Mouse (Mus musculus) neural tube, embryonic 13.5 days (tissue): ENCODE data around the gene Akp3. TPM values are rescaled to one million over a fixed set of nuclear protein-coding genes. Genes with fewer than 3 reads are reported as not detected.
A peak's percentile ranks its signal among the peaks of the same experiment; 100 is the strongest.

Experiments used
- ATAC-seq: fragments of 200-750 bp; cut with Nextera tagmentation; 2 replicates; pipeline ENCODE4 v1.8.0; 2017; ENCODE audit warnings: low read depth, mild to moderate bottlenecking, moderate TSS enrichment, moderate library complexity
- H3K27ac ChIP-seq: fragments of 300-500 bp; sonication (generic); replicated peaks from 2 replicates; pipeline ENCODE4 v1.5.1; 2015; ENCODE audit warnings: moderate library complexity, mild to moderate bottlenecking, inconsistent platforms
- H3K27me3 ChIP-seq: fragments of 300-500 bp; sonication (generic); 2 replicates; pipeline ENCODE4 v1.6.1; 2015; ENCODE audit warnings: mild to moderate bottlenecking, inconsistent platforms
- H3K36me3 ChIP-seq: fragments of 300-500 bp; sonication (generic); 2 replicates; pipeline ENCODE4 v1.6.1; 2015; ENCODE audit warnings: mild to moderate bottlenecking, inconsistent platforms
- H3K4me1 ChIP-seq: fragments of 300-500 bp; sonication (generic); replicated peaks from 2 replicates; pipeline ENCODE4 v1.6.1; 2015; ENCODE audit warnings: inconsistent platforms
- H3K4me2 ChIP-seq: fragments of 300-500 bp; sonication (generic); 2 replicates; pipeline ENCODE4 v1.6.1; 2015; ENCODE audit warnings: inconsistent platforms, mild to moderate bottlenecking, moderate library complexity
- H3K4me3 ChIP-seq: fragments of 300-500 bp; sonication (generic); 2 replicates; pipeline ENCODE4 v1.5.1; 2015; ENCODE audit warnings: mild to moderate bottlenecking, inconsistent platforms
- H3K9ac ChIP-seq: fragments of 300-500 bp; sonication (generic); 2 replicates; pipeline ENCODE4 v1.6.1; 2015; ENCODE audit warnings: moderate library complexity, mild to moderate bottlenecking, inconsistent platforms
- H3K9me3 ChIP-seq: fragments of 300-500 bp; sonication (generic); 2 replicates; pipeline ENCODE4 v1.6.1; 2016; ENCODE audit warnings: inconsistent platforms
- WGBS: fragments of 180-500 bp; shearing (Covaris S2); methylation state at CpG from one replicate; pipeline ENCODE4 v1.1.7; 2015; 5-methylcytosine and 5-hydroxymethylcytosine counted together
- polyA plus RNA-seq: library from polyadenylated mRNA; unstranded; fragments of >200 nt; fragmentation: Nextera tagmentation; extraction: Ambion mirVana; gene quantifications from 2 replicates; pipeline ENCODE4 v1.2.1, GENCODE M21; 2015

Akp3 gene
- polyA plus RNA-seq: not detected in 2 replicates

- no peak within 1 kb of the TSS for H3K27ac ChIP-seq
- no peak within 1 kb of the TSS for H3K4me2 ChIP-seq
- H3K4me3 ChIP-seq: no peak within 1 kb of the TSS
- no peak for ATAC-seq
- peaks cover 7% of the 10 kb centered on the region for H3K4me1 ChIP-seq
- no peaks in the 10 kb centered on the region for H3K36me3 ChIP-seq
- no peaks in the 10 kb centered on the region for H3K9me3 ChIP-seq
- H3K27me3 ChIP-seq: peaks cover 39% of the 10 kb centered on the region
- 70% methylated on average over 6 of the region's 6 CpGs for WGBS
- H3K9ac ChIP-seq: no peak within 1 kb of the TSS
Observed at GRCm38 (mm10) chr1:87124673-87125072, at the start of gene Akp3. TSS of gene Akp3 (plus strand) at chr1:87124973.

DNA sequence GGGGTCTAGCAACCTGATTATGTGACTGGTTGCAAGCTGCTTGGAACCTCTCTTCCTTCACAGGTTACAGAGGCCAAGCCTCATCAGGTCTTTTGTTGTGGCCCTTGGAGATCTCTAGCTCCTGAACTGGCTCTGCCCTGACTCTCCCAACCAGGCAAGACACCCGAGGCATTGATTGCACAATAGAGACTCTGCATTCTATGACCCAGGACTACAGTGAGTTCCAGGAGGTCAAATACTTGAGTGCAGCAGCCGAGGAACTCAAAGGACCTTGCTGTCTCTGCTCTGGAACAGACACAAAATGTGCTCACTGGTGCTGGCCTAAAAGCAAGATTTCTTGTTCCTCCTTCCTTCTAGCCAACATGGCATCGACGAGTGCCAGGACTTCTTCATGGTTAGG is 38.6 kb upstream of the Akp3 start:
- WGBS: 77% methylated on average over 4 of the region's 4 CpGs
- H3K4me3 ChIP-seq: no peak overlapping the region
- H3K27me3 ChIP-seq: no peaks in the 10 kb centered on the region
- no peak overlapping the region for H3K9ac ChIP-seq
- H3K27ac ChIP-seq: no peak overlapping the region
- no peaks in the 10 kb centered on the region for H3K4me1 ChIP-seq
- ATAC-seq: no peak
- H3K4me2 ChIP-seq: no peak overlapping the region
- no peaks in the 10 kb centered on the region for H3K36me3 ChIP-seq
- H3K9me3 ChIP-seq: no peaks in the 10 kb centered on the region

GRCm38 (mm10) chr1:87086964-87087363 is 37.8 kb upstream of the Akp3 start:
- 75% methylated on average over 17 of the region's 17 CpGs for WGBS
- Histone ChIP-seq H3K9ac (no peak overlapping the region), H3K4me3 (no peak overlapping the region), H3K36me3 (no peaks in the 10 kb centered on the region), H3K9me3 (no peaks in the 10 kb centered on the region), H3K27me3 (no peaks in the 10 kb centered on the region), H3K27ac (no peak overlapping the region), H3K4me2 (no peak overlapping the region), H3K4me1 (no peaks in the 10 kb centered on the region)
- no peak for ATAC-seq

DNA sequence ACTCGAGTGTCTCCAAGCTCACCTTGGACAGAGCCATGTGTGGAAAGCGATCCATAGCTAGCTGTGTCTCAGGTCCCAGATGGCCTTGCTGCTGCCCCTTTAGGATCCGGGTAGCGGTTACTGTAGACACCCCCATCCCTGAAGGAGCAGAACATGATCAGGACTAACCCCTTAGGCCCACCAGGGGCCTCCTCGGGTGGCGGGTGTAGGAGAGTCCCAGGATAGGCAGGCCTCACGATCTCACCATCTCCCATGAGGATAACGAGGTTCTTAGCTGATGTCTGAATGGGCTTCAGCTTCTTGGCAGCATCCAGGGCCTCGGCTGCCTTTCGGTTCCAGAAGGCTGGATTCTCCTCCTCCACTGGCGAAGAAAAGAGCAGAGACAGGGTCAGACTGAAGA is 35.5 kb upstream of the Akp3 start:
- Histone ChIP-seq H3K9me3 (no peaks in the 10 kb centered on the region), H3K4me2 (no peak overlapping the region), H3K36me3 (no peaks in the 10 kb centered on the region), H3K27me3 (no peaks in the 10 kb centered on the region), H3K4me1 (no peaks in the 10 kb centered on the region), H3K4me3 (no peak overlapping the region), H3K27ac (no peak overlapping the region), H3K9ac (no peak overlapping the region)
- WGBS: 93% methylated on average over 11 of the region's 11 CpGs
- no peak for ATAC-seq

DNA sequence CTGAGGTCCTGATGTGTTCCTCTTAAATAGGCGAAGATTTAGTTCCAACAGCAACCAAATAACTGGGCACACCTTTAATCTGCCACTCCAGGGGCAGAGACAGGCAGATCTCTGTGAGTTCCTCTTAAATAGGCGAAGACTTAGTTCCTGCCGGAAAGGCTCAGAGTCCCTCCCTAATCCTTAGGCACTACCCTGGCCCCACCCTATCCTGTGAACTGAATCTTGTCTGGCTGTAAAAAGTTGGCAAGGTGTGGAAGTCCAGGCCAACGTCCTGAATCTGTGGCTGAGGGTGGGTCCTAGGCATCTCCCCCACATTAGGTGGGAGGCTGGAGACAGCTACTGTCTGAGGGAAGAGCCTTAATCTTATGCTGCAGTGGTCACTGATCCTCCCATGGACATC is 34.9 kb upstream of the Akp3 start, which contains the start of gene Alppl2:
Alppl2 (minus strand) TSS at position 101 of the 400 bp plus-strand sequence.
- H3K27ac ChIP-seq: no peak within 1 kb of the TSS
- ATAC-seq: no peak
- H3K4me1 ChIP-seq: no peaks in the 10 kb centered on the region
- no peaks in the 10 kb centered on the region for H3K9me3 ChIP-seq
- WGBS: 88% methylated on average over 4 of the region's 4 CpGs
- H3K4me2 ChIP-seq: no peak within 1 kb of the TSS
- H3K36me3 ChIP-seq: no peaks in the 10 kb centered on the region
- H3K27me3 ChIP-seq: no peaks in the 10 kb centered on the region
- no peak within 1 kb of the TSS for H3K9ac ChIP-seq
- H3K4me3 ChIP-seq: no peak within 1 kb of the TSS

DNA sequence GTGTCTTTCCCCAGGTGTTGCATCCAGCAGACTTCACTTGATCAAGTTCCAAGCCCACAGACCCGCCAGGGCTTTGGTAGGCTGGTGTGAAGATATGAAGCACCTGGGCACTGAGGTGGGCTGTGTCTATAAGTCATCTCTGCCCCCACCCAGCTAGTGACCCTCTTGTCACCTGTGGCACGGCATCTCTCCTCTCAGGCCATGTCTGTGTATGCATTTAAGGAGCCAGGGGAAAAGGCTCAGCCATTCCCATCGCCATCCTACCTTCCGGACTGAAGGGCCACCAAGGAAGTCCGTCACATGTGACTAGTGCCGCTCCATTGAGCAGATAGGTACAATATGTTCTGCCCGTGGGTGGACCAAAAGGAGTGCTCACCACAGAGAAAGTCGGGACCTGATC is 29.1 kb upstream of the Akp3 start:
- Histone ChIP-seq H3K27me3 (peaks cover 23% of the 10 kb centered on the region; the same call in 1 of the 2 replicates), H3K36me3 (no peaks in the 10 kb centered on the region), H3K9me3 (no peaks in the 10 kb centered on the region), H3K4me3 (no peak overlapping the region), H3K4me2 (no peak overlapping the region), H3K9ac (no peak overlapping the region), H3K27ac (no peak overlapping the region), H3K4me1 (peaks cover 6% of the 10 kb centered on the region)
- WGBS: 86% methylated on average over 8 of the region's 8 CpGs
- ATAC-seq: no peak

DNA sequence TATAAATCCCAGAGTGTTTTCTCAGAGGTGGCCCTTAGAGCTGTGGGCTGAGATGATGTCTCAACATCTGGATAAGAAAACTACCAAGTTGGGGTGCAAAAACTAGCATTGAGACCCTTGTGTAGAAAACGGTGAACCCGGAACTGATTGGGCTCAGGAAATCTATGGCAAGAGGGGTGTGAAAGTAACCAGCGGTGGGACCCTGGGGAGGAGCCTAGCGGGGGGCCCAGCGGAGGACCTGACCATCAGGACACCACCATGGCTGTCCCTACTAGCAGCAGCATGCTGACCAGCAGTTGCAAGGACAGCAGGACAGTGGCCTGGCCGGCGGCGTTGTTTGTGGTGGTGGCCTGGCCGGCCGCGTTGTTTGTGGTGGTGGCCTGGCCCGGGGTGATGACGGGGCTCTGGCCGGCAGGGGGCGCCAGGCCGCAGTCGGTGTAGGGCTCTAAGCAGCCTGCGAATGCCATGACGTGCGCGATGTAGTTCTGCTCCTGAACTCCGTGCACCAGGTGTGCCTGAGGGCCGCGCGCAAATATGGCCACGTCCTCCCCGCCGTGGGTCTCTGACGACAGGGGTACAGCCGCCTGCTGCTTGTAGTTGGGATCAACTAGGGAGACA is 26.3 kb upstream of the Akp3 start:
- no peak overlapping the region for H3K9ac ChIP-seq
- H3K27me3 ChIP-seq: peaks cover 23% of the 10 kb centered on the region; the same call in 1 of the 2 replicates
- peak overlapping the region; percentile 33; the same call in 1 of the 2 replicates for H3K4me2 ChIP-seq
- no peaks in the 10 kb centered on the region for H3K9me3 ChIP-seq
- peaks cover 6% of the 10 kb centered on the region for H3K4me1 ChIP-seq
- 12% methylated on average over 30 of the region's 30 CpGs for WGBS
- no peak overlapping the region for H3K27ac ChIP-seq
- ATAC-seq: peak; percentile 81
- no peak overlapping the region for H3K4me3 ChIP-seq
- no peaks in the 10 kb centered on the region for H3K36me3 ChIP-seq

DNA sequence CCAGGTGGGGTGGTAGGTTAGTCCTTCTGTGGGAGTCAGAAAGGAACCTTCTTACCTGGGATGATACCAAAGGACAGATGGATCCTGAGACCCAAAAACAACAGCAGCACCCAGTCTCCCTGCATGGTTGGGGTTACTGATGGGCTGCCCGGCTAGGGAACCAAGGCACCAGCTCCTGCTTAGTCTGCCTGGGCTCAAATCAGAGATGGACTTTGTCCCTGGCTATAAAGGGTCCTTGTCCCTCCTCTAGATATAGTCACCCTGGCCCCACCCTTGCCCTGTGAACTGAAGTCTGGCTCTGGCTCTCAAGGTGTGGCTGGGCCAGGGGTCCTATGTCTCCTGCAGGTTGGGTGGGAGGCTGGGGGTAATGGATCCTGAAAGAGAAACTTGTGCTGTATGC is 23.4 kb upstream of the Akp3 start, which contains the start of gene Alpi:
Alpi (minus strand) TSS at position 196 of the 400 bp plus-strand sequence.
- no peak within 1 kb of the TSS for H3K27ac ChIP-seq
- ATAC-seq: no peak
- H3K4me3 ChIP-seq: no peak within 1 kb of the TSS
- H3K4me1 ChIP-seq: peaks cover 6% of the 10 kb centered on the region
- 95% methylated on average over 1 of the region's 1 CpGs for WGBS
- no peak within 1 kb of the TSS for H3K4me2 ChIP-seq
- no peak within 1 kb of the TSS for H3K9ac ChIP-seq
- H3K27me3 ChIP-seq: peaks cover 23% of the 10 kb centered on the region; the same call in 1 of the 2 replicates
- no peaks in the 10 kb centered on the region for H3K9me3 ChIP-seq
- H3K36me3 ChIP-seq: no peaks in the 10 kb centered on the region

DNA sequence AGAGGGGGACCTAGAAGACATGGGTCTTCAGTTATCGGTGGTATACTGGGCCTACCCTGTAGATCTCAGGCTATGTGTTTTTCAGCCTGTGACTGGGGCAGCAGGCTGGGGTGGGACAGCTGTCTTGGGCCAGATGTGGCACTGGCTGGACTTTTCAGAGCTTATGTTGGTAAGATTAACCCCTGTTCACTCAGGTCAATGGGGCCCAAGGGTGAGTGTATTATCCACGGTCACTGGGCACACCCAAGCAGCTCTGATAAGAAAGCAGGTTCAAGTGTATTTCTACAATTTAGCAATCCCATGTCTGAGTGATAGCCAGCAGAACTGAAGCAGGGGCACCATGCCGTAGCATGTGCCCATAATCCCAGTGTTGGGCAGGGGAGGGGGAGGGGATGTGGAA is 22.7 kb upstream of the Akp3 start:
- Histone ChIP-seq H3K9me3 (no peaks in the 10 kb centered on the region), H3K27me3 (peaks cover 18% of the 10 kb centered on the region; the same call in 1 of the 2 replicates), H3K27ac (no peak overlapping the region), H3K4me3 (no peak overlapping the region), H3K9ac (no peak overlapping the region), H3K4me1 (peaks cover 6% of the 10 kb centered on the region), H3K36me3 (no peaks in the 10 kb centered on the region), H3K4me2 (no peak overlapping the region)
- 80% methylated on average over 3 of the region's 3 CpGs for WGBS
- ATAC-seq: no peak

DNA sequence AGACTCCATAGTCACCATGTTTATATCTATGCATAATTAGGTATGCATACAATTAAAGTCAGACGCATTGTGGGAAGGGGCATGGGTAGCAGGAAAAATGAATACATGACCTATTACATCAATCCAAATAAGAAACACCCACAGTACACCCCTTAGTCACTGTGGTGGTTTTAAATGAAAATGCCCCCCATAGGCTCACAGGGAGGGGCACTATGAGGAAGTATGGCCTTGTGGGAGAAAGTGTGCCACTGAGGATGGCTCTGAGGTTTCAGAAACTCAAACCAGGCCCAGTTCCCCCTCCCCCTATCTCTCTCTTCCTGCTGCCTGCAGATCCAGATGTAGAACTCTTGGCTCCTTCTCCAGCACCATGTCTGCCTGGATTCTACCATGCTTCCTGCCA is 20.8 kb upstream of the Akp3 start:
- Histone ChIP-seq H3K27me3 (peaks cover 10% of the 10 kb centered on the region; the same call in 1 of the 2 replicates), H3K4me3 (no peak overlapping the region), H3K4me1 (no peaks in the 10 kb centered on the region), H3K9me3 (no peaks in the 10 kb centered on the region), H3K9ac (no peak overlapping the region), H3K4me2 (no peak overlapping the region), H3K36me3 (no peaks in the 10 kb centered on the region), H3K27ac (no peak overlapping the region)
- no peak for ATAC-seq
- 77% methylated on average over 1 of the region's 1 CpGs for WGBS

GRCm38 (mm10) chr1:87106536-87106935 is 18.2 kb upstream of the Akp3 start:
- Histone ChIP-seq H3K27me3 (no peaks in the 10 kb centered on the region), H3K4me3 (no peak overlapping the region), H3K27ac (no peak overlapping the region), H3K36me3 (no peaks in the 10 kb centered on the region), H3K4me2 (no peak overlapping the region), H3K9me3 (no peaks in the 10 kb centered on the region), H3K9ac (no peak overlapping the region), H3K4me1 (no peaks in the 10 kb centered on the region)
- no peak for ATAC-seq
- WGBS: 76% methylated on average over 8 of the region's 8 CpGs

GRCm38 (mm10) chr1:87108564-87108963 is 16.2 kb upstream of the Akp3 start:
- H3K36me3 ChIP-seq: no peaks in the 10 kb centered on the region
- H3K27me3 ChIP-seq: no peaks in the 10 kb centered on the region
- no peak overlapping the region for H3K4me3 ChIP-seq
- no peak for ATAC-seq
- H3K9me3 ChIP-seq: no peaks in the 10 kb centered on the region
- no peak overlapping the region for H3K27ac ChIP-seq
- 91% methylated on average over 4 of the region's 4 CpGs for WGBS
- H3K9ac ChIP-seq: no peak overlapping the region
- H3K4me1 ChIP-seq: no peaks in the 10 kb centered on the region
- H3K4me2 ChIP-seq: no peak overlapping the region
